Mouse (Mus musculus) layer of hippocampus, postnatal 14 days (tissue): ENCODE measurements at regions not wholly inside any gene's neighbourhood (a gene's known extent, or its start where the extent isn't known, plus 50 kb on each side); places are given as distances from the start of the nearest gene placed in this dataset.

ENCODE experiments used
- DNase-seq, 2 experiments: peaks; one replicate each; pipeline ENCODE4 v3.0.0; 2021 to 2022; ENCODE audit warnings: low spot score in 2 of 2, mixed read lengths in 1 of 2

- peak in 1 of 2 experiments; percentile 62 for DNase-seq
Measured at GRCm38 (mm10) chr3:77537848-77538247, 1463.8 kb downstream of the Fstl5 start.

- DNase-seq = no peak
Measured at GRCm38 (mm10) chr3:77577267-77577666, 1503.2 kb downstream of the Fstl5 start.

GRCm38 (mm10) chr3:77587218-77587617, 1513.1 kb downstream of the Fstl5 start:
- DNase-seq = no peak
